Mouse (Mus musculus) lung, adult 2 months (tissue): Measurements from ENCODE around the gene Lpar6.

Experiments used
- CTCF ChIP-seq: fragments of 200-500 bp; IDR thresholded peaks from 2 replicates; pipeline ENCODE4 v1.5.1; 2011; ENCODE audit warnings: mild to moderate bottlenecking, low read length, control low read depth; ENCODE audit not compliant: insufficient read depth
- POLR2A ChIP-seq: fragments of 200-500 bp; IDR thresholded peaks from 2 replicates; pipeline ENCODE4 v1.6.1; 2011; ENCODE audit warnings: low read depth, mild to moderate bottlenecking, control low read depth, low read length, borderline replicate concordance; ENCODE audit errors: extremely low read depth

DNA sequence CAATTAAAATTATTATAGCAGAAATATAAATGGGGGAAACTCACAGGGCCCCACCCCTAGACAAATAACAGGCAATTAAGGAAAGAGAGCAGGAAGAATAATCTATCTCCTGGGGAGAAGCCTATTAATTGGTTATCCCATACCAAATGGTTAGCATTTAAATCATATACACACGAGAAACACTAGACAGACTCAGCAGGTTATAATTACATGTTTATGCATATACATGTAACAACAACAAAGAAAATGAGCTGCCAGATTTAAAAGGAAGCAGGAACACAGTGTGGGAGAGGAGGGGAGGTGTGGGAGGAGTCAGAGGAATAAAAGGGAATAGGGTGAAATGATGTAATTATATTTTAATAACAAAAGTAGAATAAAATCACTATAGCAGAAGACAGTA lies 54.7 kb downstream of the Lpar6 start:
- no peak for TF ChIP-seq CTCF
- no peak for TF ChIP-seq POLR2A
